Mouse (Mus musculus) ES-CJ7 (cell line): ENCODE measurements around the gene Frmd4a.

Source experiments
- DNase-seq: peaks from one replicate; pipeline ENCODE4 v3.0.0; 2011; ENCODE audit warnings: low read depth, low spot score

Frmd4a gene

GRCm38 (mm10) chr2:4137493-4137892 lies 120.0 kb downstream of the Frmd4a start:
- DNase-seq: no peak

GRCm38 (mm10) chr2:4142221-4142950 lies 124.9 kb downstream of the Frmd4a start:
- no peak for DNase-seq

GRCm38 (mm10) chr2:4144424-4144823 lies 126.9 kb downstream of the Frmd4a start:
- no peak for DNase-seq

GRCm38 (mm10) chr2:4152521-4153040 lies 135.1 kb downstream of the Frmd4a start:
- no peak for DNase-seq

GRCm38 (mm10) chr2:4153131-4153631 lies 135.7 kb downstream of the Frmd4a start:
- DNase-seq: no peak

GRCm38 (mm10) chr2:4154036-4154653 lies 136.6 kb downstream of the Frmd4a start:
- no peak for DNase-seq

GRCm38 (mm10) chr2:4154654-4155047 lies 137.1 kb downstream of the Frmd4a start:
- no peak for DNase-seq

GRCm38 (mm10) chr2:4155406-4155805 lies 137.9 kb downstream of the Frmd4a start:
- no peak for DNase-seq

- no peak for DNase-seq
These were observed 139.0 kb downstream of the Frmd4a start for GRCm38 (mm10) chr2:4156511-4156910.

GRCm38 (mm10) chr2:4157396-4157795 lies 139.9 kb downstream of the Frmd4a start:
- DNase-seq: no peak

GRCm38 (mm10) chr2:4159574-4160203 lies 142.2 kb downstream of the Frmd4a start:
- peak; percentile 70 for DNase-seq

- no peak for DNase-seq
These were observed 148.7 kb downstream of the Frmd4a start for GRCm38 (mm10) chr2:4166191-4166590.

- DNase-seq: no peak
These were observed 149.6 kb downstream of the Frmd4a start for GRCm38 (mm10) chr2:4167131-4167530.

GRCm38 (mm10) chr2:4169726-4170125 lies 152.2 kb downstream of the Frmd4a start:
- no peak for DNase-seq

- DNase-seq: no peak
These were observed 152.7 kb downstream of the Frmd4a start for GRCm38 (mm10) chr2:4170189-4170588.

GRCm38 (mm10) chr2:4184991-4185390 lies 167.5 kb downstream of the Frmd4a start:
- DNase-seq: no peak

GRCm38 (mm10) chr2:4187521-4187920 lies 170.0 kb downstream of the Frmd4a start:
- no peak for DNase-seq

GRCm38 (mm10) chr2:4188303-4188702 lies 170.8 kb downstream of the Frmd4a start:
- no peak for DNase-seq

GRCm38 (mm10) chr2:4190345-4190744 lies 172.8 kb downstream of the Frmd4a start:
- no peak for DNase-seq

- DNase-seq: no peak
These were observed 173.5 kb downstream of the Frmd4a start for GRCm38 (mm10) chr2:4190995-4191394.

GRCm38 (mm10) chr2:4193206-4193605 lies 175.7 kb downstream of the Frmd4a start:
- DNase-seq: no peak

GRCm38 (mm10) chr2:4194324-4195014 lies 177.0 kb downstream of the Frmd4a start:
- no peak for DNase-seq
